Mouse (Mus musculus) left cerebral cortex, postnatal 10 days (tissue): ENCODE results near the gene Bid. TPM values are rescaled to one million over a fixed set of nuclear protein-coding genes. Genes with fewer than 3 reads are reported as not detected.
"Not testable (repeated sequence)": the region's sequence is repeated elsewhere in the genome, so short reads cannot be mapped to it uniquely, and the experiment has no call there.

ENCODE experiments used
- DNase-seq, 2 experiments: peaks; one replicate each; pipeline ENCODE4 v3.0.0; 2021 to 2022; ENCODE audit warnings: low spot score in 2 of 2, mixed read lengths in 1 of 2; ENCODE audit errors: extremely low spot score in 1 of 2
- intact Hi-C: fragments of 180-260 bp; cut with DNase I; formaldehyde crosslinking; loops from one replicate; pipeline ENCODE4 v1.15.1; 2025
- total RNA-seq, 2 experiments: library from RNA; stranded (reverse); gene quantifications; 2 replicates each; pipeline ENCODE4 v1.2.3; 2021

Gene Bid
- total RNA-seq, 2 experiments from 2014 or later: 14.9 to 15.1 TPM

DNA sequence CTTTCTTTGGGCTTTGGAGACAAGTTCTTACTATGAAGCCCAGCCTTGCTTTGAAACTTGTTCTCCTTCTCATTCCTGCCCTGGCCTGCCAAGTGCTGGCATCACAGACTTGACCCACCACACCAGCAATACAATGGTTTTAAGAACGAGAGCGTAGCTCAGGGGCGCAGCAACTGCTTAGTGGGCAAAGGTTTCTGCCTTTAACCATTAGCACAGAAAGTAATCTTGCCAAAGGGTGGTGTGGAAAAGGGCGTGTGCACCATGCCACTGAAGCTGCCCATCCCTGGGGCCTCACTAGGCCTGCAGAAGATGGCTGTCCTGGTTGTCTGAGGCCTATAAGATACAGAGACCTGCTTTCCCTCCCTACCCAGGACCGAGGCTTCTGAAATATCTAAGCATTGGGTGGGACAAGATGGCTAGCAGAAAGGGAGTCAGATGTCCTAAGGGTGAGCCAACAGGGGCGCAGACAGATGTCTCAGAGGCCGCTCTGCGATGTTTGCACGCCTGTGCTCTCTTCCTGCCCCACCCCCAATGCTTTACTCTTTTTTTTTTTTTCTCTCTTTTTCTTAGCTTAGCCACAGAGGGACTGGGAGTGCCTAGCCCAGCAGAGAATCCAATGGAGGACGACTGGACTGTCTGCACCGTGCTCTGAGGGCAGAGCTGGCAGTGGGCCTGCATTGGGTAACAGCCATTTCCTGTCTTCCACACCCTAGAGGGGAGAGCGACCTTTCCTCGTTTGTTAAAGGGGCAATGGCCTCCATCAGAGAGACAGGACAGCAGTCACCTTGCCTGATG is 5.2 kb downstream of the Bid start:
- no peak for DNase-seq
- intact Hi-C loops: no loop called here

DNA sequence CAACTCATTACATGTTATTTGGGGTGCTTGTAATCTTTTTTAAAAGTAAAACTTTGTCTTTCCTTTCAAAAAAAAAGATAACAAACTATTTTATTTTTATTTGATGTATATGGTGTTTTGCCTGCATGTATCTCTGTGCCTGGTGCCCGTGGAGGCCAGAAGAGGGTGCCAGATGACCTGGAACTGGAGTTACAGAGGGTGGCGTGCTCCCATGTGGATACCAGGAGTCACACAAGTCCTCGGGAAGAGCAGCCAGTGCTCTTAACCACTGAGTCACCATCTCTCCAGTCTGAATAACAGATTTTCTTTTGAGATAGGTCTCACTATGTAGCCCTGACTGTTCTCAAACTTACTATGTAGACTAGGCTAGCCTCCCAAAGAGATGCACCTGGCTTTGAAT is 7.2 kb downstream of the Bid start:
- intact Hi-C loops: no loop called here
- no peak for DNase-seq

DNA sequence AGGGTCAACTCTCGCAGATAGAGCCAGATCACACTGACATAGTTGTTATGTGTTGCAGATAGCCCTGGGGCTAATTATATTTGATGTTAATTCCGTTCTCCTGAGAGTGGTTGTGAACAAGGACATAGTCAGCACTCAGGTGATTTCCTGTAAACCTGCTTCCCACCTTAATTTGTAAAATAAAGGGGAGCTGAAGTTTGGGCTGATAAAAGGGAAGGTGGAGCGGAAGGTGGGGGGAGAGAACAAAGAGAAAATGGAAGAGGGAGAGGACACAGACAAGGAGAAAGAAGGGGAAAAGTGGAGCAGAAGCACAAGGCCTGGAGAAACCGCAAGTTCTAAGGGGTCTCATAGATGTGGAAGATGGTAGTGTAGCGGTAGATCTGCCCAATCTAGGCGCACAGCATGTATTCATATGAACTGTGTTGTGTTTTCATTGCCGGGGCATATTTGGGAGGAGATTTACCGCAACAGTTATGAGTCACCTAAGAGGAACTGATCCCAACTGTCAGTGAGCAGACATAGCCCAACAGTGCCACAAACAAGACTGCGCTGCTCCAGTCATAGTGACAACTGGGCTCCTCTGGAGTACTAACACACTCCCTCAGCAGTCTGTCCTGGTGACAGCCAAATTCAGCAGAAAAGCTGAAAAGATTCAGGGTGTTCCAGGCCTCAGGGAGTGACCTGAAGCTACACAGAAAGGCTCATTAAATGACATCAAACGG is 8.6 kb downstream of the Bid start:
- intact Hi-C loops: not testable (repeated sequence)

DNA sequence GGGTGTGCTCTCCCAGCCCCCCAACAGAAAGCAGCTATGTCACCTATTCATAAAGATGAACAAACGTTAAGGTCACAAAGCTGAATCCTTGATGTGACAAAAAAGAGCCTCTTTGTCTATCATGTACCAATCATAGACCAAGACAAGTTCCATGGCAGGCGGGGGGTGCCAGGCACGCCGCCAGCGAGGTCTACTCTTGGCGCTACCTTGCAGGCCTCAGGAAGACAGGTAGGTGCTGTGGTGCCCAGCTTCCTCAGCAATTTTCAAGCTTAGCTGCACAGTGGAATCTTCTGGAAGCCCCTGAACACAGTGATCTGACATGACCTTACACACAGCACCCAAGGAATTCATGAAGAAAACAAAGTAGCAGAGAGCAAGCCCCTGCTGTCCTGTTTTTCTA is 10.1 kb downstream of the Bid start:
- intact Hi-C loops: no loop called here
- DNase-seq: no peak

More for the DNA sequence above, 8.6 kb downstream of the Bid start:
- DNase-seq: not testable (repeated sequence)

DNA sequence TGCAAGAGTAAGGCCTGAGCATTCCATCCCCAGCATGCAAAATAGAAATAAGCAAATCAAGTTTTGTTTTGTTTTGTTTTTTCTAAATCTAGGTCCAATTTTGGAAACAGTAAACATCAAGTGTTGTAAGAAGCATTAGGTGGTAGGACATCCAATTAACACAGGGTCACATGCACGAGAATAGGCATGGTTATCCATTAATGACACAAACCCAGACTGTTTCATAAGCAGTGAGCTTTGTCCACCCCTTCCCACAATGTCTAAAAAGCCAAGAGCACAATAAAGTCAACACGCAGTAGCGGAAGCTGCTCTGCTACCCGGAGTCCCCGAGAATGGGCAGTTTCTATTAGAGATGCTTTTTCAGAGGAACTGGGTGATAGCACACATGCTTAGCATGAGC is 11.5 kb downstream of the Bid start:
- intact Hi-C loops: no loop called here
- DNase-seq: no peak

DNA sequence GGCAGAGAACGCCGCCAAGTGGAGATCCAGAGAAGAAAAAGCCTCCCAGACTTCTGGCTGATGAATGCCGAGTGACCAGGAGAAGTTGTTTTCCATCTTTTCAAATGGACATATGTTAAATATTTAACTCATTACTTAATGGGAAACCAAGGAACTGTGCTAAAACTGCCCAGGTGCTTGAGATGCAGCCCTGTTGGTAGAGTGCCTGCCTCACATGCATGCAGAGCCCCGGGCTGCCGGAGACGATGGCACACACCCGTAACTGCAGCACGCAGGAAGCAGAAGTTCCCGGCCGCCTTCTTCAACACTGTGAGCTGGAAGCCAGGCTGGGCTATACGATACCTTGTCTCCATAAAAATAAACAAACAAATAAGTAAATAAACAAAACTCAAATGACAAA is 12.7 kb downstream of the Bid start:
- no peak for DNase-seq
- intact Hi-C loops: no loop called here

DNA sequence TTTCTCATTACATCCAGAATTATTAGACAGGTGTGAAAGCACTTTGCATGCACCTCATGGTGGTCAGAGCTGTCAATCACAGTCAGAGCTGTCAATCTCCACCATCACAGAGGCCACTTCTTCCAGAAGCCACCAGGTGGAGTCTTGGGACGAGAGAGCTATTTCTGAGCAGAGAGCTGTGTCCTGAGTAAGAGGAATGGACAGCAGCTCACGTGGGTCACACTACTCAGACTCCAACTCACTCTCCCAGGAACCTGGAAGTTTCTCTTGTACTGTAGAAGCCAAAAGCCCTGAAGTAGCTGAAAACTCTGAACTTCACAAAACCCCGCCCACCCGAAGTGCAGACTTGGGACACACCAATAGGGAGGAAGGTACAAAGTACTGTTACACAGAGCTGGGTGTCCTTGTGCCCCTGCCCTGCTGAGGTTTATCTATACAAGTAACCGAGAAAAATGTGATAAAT is 13.2 kb downstream of the Bid start:
- peak in 1 of 2 experiments; percentile 30 for DNase-seq
- intact Hi-C loops: no loop called here

DNA sequence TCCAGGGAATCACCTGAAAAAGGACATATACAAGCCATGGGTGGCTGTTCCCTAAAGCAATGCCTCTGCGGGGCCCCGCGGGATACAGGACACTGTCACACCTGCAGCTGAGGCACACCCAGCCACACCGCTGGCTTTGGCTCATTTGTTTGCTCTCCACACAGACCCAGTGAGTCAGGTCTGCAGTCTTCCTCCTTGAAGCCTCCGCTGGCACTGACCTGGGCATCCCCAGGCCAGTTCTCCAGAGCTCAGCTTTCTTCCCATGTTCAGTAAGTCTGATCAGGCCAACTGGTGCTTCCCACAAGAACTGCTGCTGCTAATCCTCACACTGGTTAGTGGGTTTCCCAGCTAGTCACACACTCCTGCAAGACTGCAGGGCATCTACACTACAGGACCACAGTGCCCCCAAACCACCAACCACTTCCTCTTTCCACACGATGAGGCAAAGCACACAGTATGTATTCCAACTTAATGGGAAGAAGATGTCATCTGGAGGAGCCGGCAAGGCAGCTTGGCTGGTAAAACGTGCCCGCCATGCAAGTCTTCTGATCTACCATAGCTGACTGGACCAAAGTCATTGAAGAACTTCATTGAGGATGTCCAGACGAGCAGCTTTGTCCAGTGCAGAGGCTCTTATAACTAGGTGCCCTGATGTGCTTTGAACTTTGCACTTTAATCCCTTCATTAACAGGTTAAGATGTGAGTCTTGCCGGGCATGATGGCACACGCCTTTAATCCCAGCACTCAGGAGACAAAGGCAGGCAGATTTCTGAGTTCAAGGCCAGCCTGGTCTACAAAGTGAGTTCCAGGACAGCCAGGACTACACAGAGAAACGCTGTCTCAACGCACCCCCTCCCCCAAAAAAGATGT is 14.6 kb downstream of the Bid start:
- intact Hi-C loops: no loop called here
- no peak for DNase-seq

DNA sequence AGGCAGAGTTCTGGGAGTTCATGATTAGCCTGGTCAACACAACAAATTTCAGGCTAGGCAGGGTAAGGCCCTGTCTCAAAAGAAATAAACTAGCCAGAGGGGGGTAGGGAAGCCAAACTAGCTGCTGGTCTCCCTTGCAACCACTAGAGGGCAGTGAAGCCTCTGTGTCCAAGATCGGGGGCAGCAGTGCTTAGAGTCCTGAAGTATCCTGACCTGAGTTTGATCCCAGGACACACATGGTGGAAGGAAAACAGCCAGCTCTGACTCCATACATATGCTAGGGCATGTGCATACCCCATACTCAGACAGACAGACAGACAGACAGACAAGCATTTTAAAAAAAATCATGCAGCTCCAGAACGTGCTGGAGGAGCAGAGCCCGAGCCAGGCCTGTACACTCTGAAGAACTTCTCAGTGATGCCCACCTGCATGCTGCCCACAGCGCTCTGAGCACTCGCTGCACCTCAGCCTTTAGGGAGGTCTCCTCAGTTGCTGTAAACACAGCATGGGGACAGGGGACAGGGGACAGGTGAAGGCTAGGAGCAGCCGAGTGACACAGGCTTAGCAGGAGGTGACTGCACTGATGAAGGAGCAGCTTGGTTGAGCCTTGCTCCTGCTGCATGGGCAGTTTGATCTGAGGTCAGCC is 18.3 kb downstream of the Bid start:
- intact Hi-C loops: loop anchor here (5.0 kb wide), 1 partner anchor 279 kb away; no protein-coding TSS in a partner anchor
- DNase-seq: peak in 1 of 2 experiments; percentile 33

DNA sequence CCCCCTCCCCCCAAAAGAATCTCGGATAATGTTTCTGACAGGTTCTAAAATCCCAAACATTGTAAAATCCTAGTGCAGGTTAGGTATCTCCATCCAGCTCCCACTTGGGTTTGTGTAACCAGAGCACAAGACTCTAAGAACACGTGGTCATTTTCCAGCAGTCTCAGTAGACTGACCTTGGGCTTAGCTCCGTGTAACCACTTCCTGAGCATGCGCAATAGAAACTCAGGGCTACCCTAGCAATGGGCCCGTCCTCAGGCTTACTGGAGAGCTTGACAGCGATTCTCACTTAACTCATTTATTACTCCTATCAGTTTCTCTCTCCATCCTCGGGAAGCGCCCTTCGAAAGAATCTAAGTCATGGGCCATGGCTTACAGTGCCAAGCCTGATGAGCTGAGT is 22.1 kb downstream of the Bid start:
- no peak for DNase-seq
- intact Hi-C loops: no loop called here

DNA sequence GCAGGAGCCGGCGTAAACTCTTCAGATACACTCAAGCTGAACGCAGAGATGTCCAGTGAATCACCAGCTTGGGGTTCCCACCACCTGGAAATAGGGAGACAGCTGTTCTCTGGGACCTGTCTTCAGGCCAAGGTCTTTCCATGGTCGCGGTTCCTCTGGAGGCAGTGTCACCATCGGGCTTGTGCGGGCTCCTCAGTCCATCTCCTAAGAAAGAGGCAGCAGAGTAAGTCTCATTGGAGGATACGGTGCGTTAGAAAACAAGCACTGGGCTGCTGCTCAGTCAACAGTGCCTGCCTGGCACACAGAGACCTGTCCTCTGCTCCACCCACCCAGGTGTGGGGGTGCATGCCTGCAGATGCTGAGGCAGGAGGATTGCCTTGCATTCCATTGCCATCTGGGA is 22.6 kb downstream of the Bid start:
- no peak for DNase-seq
- intact Hi-C loops: no loop called here

DNA sequence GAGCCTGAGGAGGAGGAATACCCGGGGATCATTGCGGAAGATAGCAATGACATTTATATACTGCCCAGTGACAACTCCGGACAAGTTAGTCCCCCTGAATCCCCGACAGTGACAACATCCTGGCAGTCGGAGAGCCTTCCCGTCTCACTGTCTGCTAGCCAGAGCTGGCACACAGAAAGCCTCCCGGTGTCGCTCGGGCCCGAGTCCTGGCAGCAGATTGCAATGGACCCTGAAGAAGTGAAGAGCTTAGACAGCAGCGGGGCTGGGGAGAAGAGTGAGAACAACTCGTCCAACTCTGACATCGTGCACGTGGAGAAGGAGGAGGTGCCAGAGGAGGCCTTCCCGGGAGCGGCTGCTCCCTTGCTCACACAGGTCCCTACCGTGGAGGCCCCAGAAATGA is 30.0 kb downstream of the Bid start:
- intact Hi-C loops: no loop called here
- no peak for DNase-seq

DNA sequence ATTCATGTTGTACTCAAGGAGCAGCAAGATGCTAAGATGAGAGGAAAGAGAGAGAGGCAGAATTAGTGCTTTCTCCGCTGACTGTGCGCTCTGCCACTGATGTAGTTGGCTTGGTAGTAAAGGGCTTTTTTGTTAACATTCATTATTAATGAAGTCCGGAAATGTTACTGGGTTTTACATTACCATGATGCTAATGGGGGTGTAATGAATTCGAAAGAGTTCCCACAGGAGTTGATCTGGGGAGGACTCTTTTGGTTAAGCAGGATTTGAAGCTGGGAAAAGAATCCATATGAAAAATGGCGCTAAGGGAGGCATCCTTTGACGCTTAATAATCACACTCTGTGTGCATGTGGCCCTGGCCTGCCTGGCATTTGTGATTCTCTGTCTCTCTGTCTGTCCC is 32.2 kb downstream of the Bid start:
- intact Hi-C loops: no loop called here
- no peak for DNase-seq

DNA sequence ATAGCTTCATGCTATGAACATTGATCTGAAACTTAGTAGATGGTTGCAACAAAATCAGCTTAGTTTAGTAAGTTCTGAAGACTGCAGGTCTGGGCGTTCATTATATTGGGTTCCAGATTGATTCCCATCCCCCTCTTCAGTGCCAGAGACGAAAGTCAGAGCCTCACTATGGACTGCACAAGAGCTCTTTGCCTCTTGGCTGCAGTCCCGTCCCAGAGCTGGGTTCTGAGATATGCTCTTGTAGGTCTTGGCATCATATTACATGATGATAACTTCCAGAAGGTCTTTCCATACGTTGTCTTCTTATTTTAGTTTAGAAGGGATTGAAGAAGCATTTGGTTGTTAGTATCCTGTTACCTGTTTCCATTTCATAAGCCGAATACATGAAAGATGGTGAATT is 37.6 kb downstream of the Bid start:
- intact Hi-C loops: no loop called here
- DNase-seq: no peak

DNA sequence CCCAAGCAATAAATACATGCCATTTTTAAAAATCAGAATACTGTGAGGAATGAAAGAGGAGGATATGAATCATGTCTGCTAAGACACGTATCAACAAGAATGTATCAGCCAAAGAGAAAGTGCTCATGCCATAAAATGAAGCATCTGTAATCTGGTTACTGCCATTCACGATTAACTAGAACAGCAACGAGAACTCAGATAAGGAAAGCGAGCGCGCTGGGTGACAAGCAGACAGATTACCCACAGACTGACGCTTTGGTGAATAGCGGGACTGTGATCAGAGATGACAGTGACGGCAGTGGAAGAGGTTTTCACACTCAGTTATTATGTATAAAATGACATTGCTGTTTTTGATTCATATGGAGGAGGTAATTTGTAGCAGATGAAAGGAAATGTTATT is 42.8 kb downstream of the Bid start:
- no peak for DNase-seq
- intact Hi-C loops: no loop called here

DNA sequence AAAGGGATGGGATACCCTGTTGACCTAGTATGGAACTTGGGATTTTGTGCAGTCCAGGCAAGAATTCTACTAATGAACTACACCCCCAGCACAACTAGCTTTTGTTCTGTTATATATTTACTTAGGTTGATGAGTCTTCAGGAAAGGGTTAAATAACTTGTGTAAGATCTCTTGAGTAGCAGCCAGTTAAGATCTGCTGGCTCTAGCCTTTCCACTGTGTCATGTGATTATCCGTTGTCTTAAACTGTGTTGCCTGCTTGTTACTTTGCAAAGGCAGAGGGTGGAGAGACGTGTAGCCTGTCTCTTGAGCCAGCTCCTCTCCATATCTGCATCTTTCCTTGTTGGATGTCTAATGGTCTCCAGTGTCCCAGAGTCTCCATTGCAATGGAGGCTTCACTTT is 45.4 kb downstream of the Bid start:
- intact Hi-C loops: no loop called here
- DNase-seq: no peak

DNA sequence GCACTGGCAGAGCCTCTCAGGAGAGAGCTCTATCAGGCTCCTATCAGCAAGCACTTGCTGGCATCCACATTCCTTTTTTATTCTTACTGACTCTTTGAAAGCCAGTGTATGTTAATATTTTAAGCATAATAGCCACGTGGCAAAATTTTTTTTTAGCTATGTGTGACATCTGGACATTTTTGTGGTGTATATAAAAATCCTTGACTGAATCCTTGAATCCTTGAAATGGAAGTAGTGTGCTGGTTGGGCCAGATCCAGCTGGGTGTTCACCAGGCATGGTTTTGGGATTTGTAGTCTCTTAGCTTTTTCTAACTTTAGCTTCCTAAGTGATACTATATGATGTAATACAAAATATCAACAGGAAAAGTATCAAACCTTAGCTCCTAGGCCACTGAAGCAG is 47.8 kb downstream of the Bid start:
- intact Hi-C loops: no loop called here
- DNase-seq: peak; percentile 40 to 58

DNA sequence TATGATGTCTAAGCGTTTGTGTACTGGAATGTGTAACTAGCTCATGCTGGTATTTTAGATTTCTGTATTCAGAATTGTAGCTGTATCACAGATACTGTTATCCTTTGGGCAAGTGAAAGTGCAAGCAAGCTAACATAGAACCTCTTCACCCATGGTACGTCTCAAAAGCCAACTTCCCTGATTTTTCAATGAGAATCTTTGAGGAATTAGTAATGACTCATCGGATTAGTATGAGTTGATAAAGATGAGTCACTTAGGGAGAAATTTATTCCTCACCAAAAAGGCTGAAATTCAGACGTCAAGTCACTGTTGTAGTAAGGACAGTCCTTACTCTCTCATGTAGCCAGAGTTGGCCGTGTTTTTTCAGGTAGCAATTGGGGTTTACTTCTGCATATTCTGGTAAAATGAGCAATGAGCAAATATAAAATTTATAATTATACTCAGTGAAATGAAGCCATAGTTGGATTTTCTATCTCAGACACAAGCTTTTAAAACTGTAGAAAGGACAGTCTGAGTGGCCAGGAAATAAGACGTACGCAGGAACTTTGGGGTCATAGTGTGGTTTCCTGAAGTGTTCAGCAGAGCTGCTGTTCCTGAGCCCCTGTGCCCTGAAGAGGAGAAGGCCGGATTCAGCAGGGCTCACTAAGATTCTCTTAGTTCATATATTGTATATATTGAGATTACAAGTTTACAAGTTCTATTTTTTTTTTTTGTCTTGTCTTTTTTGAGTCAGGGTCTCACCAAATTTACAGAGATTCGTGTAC is 50.4 kb downstream of the Bid start:
- intact Hi-C loops: no loop called here
- no peak for DNase-seq
